Mouse (Mus musculus) thymus, postnatal 36 days (tissue): ENCODE results near the gene Yod1.

Experiments
- DNase-seq, 2 experiments: peaks; one replicate each; pipeline ENCODE4 v3.0.0; 2022; ENCODE audit warnings: mixed read lengths in 2 of 2

Gene Yod1

DNA sequence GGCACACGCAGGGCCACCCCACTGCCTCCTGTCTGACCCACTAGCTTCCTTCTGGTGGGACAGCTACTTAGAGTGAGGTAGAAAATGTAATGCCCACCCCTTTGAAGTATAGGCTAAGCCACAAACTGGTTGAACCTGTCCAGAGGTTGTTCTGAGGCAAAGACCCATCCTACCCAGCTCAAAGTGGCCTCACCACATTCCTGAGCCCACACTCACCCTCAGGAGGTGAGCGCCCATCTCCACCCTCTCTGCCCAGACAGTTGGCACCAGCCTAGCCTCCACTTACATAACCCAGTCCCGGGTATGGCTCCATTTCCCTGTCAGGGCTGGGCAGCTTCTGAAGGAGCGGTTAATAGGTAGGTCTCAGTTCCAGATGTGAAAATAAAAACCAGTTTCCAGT is 53.4 kb downstream of the Yod1 start:
- no peak for DNase-seq

DNA sequence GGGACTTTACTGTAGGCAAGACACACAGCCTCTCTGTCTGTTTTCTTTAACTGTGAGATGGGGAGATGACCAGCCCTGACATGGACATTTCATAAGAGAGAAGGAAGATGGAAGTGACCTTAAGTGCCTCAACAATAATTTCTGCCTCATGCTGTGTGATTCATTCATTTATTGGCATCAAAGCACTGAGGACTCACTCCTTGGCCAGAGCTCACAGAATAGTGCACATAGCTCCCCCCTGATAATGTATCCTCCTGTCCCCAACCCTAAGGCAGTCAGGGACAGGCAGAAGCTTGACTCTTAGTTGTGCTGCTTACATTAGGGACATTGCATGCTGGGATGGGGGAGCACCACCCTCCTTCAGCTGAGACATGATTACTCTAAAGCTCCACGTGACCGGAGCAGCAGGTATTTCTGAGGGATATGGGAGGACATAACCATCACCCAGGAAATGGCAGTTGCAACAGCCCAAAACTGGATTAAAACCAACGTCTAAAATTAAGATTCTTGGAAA is 53.9 kb downstream of the Yod1 start:
- no peak for DNase-seq
